Mouse (Mus musculus) spleen, adult 2 months (tissue): ENCODE measurements around the gene Rbpj. TPM values are rescaled to one million over a fixed set of nuclear protein-coding genes. Genes with fewer than 3 reads are reported as not detected.

Experiments used
- DNase-seq, 2 experiments: peaks; one replicate each; pipeline versions ENCODE4 v3.0.0 to v3.0.0-alpha.2; 2012 to 2021; ENCODE audit warnings: low spot score in 2 of 2, low read depth in 1 of 2
- H3K27ac ChIP-seq: fragments of 200-500 bp; 2 replicates; pipeline ENCODE4 v1.5.1; 2012; ENCODE audit warnings: low read length, inconsistent platforms; ENCODE audit not compliant: insufficient read depth
- H3K27me3 ChIP-seq: fragments of 200-500 bp; 2 replicates; pipeline ENCODE4 v1.6.1; 2012; ENCODE audit warnings: mild to moderate bottlenecking, moderate library complexity, low read length, inconsistent platforms; ENCODE audit not compliant: control insufficient read depth, insufficient read depth
- H3K36me3 ChIP-seq: fragments of 200-500 bp; 2 replicates; pipeline ENCODE4 v1.6.1; 2012; ENCODE audit warnings: mild to moderate bottlenecking, low read length, inconsistent platforms; ENCODE audit not compliant: control insufficient read depth, insufficient read depth
- H3K4me1 ChIP-seq: fragments of 200-500 bp; 2 replicates; pipeline ENCODE4 v1.6.1; 2011; ENCODE audit warnings: inconsistent platforms; ENCODE audit not compliant: control insufficient read depth, insufficient read depth, insufficient read length
- H3K4me3 ChIP-seq: fragments of 200-500 bp; 2 replicates; pipeline ENCODE4 v1.5.1; 2011; ENCODE audit warnings: mild to moderate bottlenecking, inconsistent platforms; ENCODE audit not compliant: insufficient read depth, insufficient read length; ENCODE audit errors: extremely low read depth
- CTCF ChIP-seq: fragments of 200-500 bp; IDR thresholded peaks from 2 replicates; pipeline ENCODE4 v1.5.1; 2011; ENCODE audit warnings: mild to moderate bottlenecking, inconsistent platforms; ENCODE audit not compliant: insufficient read depth, insufficient read length, insufficient replicate concordance; ENCODE audit errors: extremely low read depth
- POLR2A ChIP-seq: fragments of 200-500 bp; IDR thresholded peaks from 2 replicates; pipeline ENCODE4 v1.6.1; 2011; ENCODE audit warnings: low read depth, low read length, inconsistent platforms
- WGBS: fragments of 180-500 bp; shearing (Covaris S2); methylation state at CpG from one replicate; pipeline ENCODE4 v1.1.7; 2018; 5-methylcytosine and 5-hydroxymethylcytosine counted together
- polyA plus RNA-seq: library from polyadenylated mRNA; depleted of rRNA; stranded (reverse); fragments of >200 nt; gene quantifications from 2 replicates; pipeline ENCODE4 v1.2.3, GENCODE M21; 2012

Gene Rbpj
- polyA plus RNA-seq, 1 experiment, result 8.2 TPM

DNA sequence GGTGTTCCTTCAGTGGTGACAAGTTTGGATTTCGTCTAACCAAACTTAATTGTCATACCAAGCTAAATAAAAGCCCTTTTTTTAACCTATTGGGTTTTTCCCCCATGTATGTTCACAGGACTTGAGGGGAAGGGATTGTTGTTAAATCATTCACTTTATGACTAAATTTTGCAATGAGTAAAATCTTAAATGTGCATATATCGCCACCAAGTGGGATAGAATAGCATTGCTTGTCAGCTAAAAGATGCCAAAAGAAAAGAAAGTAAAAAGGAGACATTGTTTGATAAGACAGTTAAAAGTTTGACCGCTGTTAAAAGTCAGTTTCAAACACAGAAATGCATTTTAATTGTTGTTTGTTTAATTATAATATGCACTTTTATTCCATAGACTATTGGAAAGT, 172.7 kb downstream of the Rbpj start:
- Histone ChIP-seq H3K36me3 (peaks cover 3% of the 10 kb centered on the region; the same call in 1 of the 2 replicates), H3K27ac (no peak overlapping the region), H3K27me3 (no peaks in the 10 kb centered on the region), H3K4me1 (no peaks in the 10 kb centered on the region), H3K4me3 (no peak overlapping the region)
- WGBS, result 70% methylated on average over 3 of the region's 3 CpGs
- TF ChIP-seq CTCF, result no peak
- no peak for TF ChIP-seq POLR2A
- peak in 1 of 2 experiments; percentile 4 for DNase-seq

DNA sequence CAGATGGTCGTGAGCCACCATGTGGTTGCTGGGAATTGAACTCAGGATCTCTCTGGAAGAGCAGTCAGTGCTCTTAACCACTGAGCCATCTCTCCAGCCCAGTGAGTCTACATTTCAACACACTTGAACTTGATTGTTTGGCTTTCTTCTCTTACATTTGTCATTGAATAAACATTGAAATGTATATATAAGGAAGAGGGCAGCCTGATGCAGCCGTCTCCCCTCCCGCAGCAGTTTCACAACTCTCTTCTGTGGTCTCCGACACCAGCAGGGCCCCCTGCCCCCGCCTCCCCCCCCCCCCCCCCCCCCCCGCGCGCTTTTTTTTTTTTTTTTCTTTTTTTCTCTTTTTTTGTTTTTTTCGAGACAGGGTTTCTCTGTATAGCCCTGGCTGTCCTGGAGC, 180.7 kb downstream of the Rbpj start:
- Histone ChIP-seq H3K4me3 (no peak overlapping the region), H3K4me1 (no peaks in the 10 kb centered on the region), H3K27me3 (no peaks in the 10 kb centered on the region), H3K36me3 (peaks cover 9% of the 10 kb centered on the region; the same call in 1 of the 2 replicates), H3K27ac (no peak overlapping the region)
- WGBS, result 82% methylated on average over 5 of the region's 9 CpGs
- DNase-seq, result no peak
- TF ChIP-seq CTCF, result no peak
- TF ChIP-seq POLR2A, result no peak

GRCm38 (mm10) chr5:53647358-53647757, 181.4 kb downstream of the Rbpj start:
- Histone ChIP-seq H3K27me3 (no peaks in the 10 kb centered on the region), H3K27ac (no peak overlapping the region), H3K4me3 (no peak overlapping the region), H3K36me3 (peaks cover 9% of the 10 kb centered on the region), H3K4me1 (no peaks in the 10 kb centered on the region)
- WGBS, result 89% methylated on average over 2 of the region's 2 CpGs
- TF ChIP-seq CTCF (no peak), POLR2A (no peak)
- no peak for DNase-seq

DNA sequence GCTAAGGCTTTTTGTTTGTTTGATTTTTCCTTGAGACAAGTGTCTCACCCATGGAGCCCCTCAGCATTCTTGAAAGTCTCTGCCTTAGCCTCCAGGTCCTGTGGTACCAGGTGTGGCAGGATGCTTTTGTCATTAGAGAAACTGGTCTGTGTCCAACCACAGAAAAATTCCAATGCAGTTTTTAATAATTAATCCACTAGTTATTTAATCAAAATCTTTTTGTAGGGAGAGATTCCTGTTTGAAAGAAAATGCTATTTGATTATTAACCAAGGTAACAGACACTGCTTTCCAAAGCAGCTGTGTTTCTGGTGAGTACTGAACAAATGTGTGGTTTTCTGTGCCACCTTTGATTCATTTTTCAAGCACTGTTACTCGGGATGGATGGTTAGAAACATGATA, 190.6 kb downstream of the Rbpj start:
- Histone ChIP-seq H3K4me3 (no peak overlapping the region), H3K36me3 (peaks cover 6% of the 10 kb centered on the region), H3K27ac (no peak overlapping the region), H3K4me1 (no peaks in the 10 kb centered on the region), H3K27me3 (no peaks in the 10 kb centered on the region)
- DNase-seq, result no peak
- WGBS, result 31% methylated on average over 1 of the region's 1 CpGs
- TF ChIP-seq POLR2A, result no peak
- no peak for TF ChIP-seq CTCF

DNA sequence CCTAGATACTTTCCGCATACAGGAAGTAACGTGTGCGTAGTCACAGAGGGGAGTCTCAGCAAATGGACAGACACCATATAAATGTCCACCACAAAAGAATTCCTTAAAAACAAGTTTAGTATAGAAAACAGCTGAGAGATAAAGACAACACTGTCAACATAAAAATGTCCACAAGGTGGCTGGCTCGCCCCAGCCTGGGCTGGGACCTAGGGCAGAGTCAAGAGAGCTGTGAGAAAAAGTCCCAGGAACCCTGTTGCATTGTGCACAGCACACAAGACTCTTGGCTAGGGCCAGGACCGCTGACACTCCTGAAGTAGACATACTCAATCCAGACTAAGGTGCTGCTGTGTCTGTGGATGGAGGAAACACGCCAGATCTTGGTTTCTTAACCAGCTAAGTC, 192.0 kb downstream of the Rbpj start:
- Histone ChIP-seq H3K4me1 (no peaks in the 10 kb centered on the region), H3K36me3 (peaks cover 3% of the 10 kb centered on the region), H3K4me3 (no peak overlapping the region), H3K27me3 (no peaks in the 10 kb centered on the region), H3K27ac (no peak overlapping the region)
- TF ChIP-seq CTCF, result no peak
- no peak for TF ChIP-seq POLR2A
- no peak for DNase-seq
- 90% methylated on average over 6 of the region's 6 CpGs for WGBS

DNA sequence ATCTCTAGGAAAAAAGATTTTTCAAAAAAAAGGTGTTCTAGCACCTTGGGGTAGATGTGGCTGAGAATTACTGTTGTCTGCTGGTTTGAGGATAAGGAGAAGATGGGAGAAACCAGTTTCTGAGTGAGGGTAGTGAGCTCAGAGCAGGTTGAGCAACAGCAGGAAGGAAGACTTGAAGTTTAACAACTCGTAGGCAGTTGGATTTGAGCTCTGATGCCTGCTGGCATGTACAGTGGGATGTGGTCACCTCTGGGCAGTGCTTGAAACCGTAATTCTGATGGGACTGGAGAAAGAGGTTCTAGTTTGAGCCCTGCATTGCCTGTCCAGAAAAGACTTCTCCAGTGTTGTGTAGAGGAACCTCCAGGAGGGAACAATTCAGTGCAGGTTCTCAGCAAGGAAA, 195.6 kb downstream of the Rbpj start:
- no peaks in the 10 kb centered on the region for H3K36me3 ChIP-seq
- H3K4me1 ChIP-seq, result no peaks in the 10 kb centered on the region
- 21% methylated on average over 2 of the region's 2 CpGs for WGBS
- no peak overlapping the region for H3K27ac ChIP-seq
- no peak overlapping the region for H3K4me3 ChIP-seq
- TF ChIP-seq CTCF (no peak), POLR2A (no peak)
- no peak for DNase-seq
- H3K27me3 ChIP-seq, result no peaks in the 10 kb centered on the region

DNA sequence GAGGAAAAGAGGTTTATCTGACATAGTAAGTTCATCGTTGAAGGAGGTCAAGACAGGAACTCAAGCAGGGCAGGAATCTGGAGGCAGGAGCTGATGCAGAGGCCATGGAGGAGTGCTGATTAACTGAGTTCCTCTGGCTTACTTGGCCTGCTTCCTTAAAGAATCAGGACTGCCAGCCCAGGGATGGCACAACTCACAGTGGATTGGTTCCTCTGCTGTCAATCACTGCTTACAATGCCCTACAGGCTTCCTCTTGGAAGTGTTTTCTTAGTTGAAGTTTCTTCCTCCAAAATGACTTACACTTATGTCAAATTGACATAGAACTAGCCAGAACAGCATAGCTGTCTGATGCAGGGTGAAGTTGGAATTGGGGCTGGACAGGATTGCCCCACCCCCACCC, 196.5 kb downstream of the Rbpj start:
- Histone ChIP-seq H3K36me3 (no peaks in the 10 kb centered on the region), H3K4me1 (no peaks in the 10 kb centered on the region), H3K27ac (no peak overlapping the region), H3K27me3 (no peaks in the 10 kb centered on the region), H3K4me3 (no peak overlapping the region)
- 24% methylated on average over 1 of the region's 1 CpGs for WGBS
- DNase-seq, result no peak
- TF ChIP-seq CTCF, result no peak
- TF ChIP-seq POLR2A, result no peak

DNA sequence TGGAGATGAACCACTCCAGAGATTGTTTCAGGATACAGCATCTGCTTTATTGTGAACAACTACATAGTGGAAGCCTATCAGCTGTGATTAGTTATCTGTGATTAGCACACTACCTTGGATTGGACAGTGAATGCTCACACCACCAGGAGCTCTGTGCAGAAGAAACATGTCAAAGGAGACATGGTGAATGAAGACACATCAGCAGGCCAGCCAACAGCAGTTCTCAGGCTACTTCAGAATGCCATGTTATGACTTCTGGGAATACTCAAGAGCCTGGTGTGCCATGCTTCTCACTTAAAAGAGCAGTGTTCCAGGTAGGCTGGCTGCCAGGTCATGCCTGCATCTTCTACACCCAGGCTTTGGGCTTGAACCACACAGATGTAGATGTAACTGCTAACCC, 197.7 kb downstream of the Rbpj start:
- no peaks in the 10 kb centered on the region for H3K36me3 ChIP-seq
- TF ChIP-seq CTCF (no peak), POLR2A (no peak)
- DNase-seq, result no peak

More for the DNA sequence above, 197.7 kb downstream of the Rbpj start:
- Histone ChIP-seq H3K27me3 (no peaks in the 10 kb centered on the region), H3K27ac (no peak overlapping the region), H3K4me3 (no peak overlapping the region), H3K4me1 (no peaks in the 10 kb centered on the region)
